Mouse (Mus musculus) heart, postnatal 14 days (tissue): Measurements from ENCODE around the gene Krtap6-2. TPM values are rescaled to one million over a fixed set of nuclear protein-coding genes. Genes with fewer than 3 reads are reported as not detected.

ENCODE experiments used
- DNase-seq, 2 experiments: peaks; one replicate each; pipeline ENCODE4 v3.0.0; 2021 to 2022
- intact Hi-C: fragments of 180-260 bp; cut with DNase I; formaldehyde crosslinking; loops from one replicate; pipeline ENCODE4 v1.15.1; 2025
- long read RNA-seq, 2 experiments: library from polyadenylated mRNA; stranded (forward); transcript quantifications; one replicate each; pipeline ENCODE4 v2.0.0; 2021
- total RNA-seq, 2 experiments: library from RNA; stranded (reverse); gene quantifications; 2 replicates each; pipeline ENCODE4 v1.2.3; 2021

The Krtap6-2 gene
- total RNA-seq: not detected
- long read RNA-seq, experiment 1: 0 reads
- long read RNA-seq, experiment 2: 0 reads

- DNase-seq: no peak
- intact Hi-C loops: no loop called here
Measured at GRCm38 (mm10) chr16:89420011-89420410, at the start of gene Krtap6-2. Krtap6-2 (minus strand) TSS chr16:89420111.

- no peak for DNase-seq
- intact Hi-C loops: no loop called here
Measured at GRCm38 (mm10) chr16:89461189-89461588, 41.3 kb upstream of the Krtap6-2 start.

GRCm38 (mm10) chr16:89429586-89429985 is 9.7 kb upstream of the Krtap6-2 start:
- peak; percentile 1 to 2 for DNase-seq
- intact Hi-C loops: no loop called here

GRCm38 (mm10) chr16:89425310-89425709 is 5.4 kb upstream of the Krtap6-2 start:
- intact Hi-C loops: no loop called here
- DNase-seq: peak in 1 of 2 experiments; percentile 1

GRCm38 (mm10) chr16:89416311-89416710 is 3.6 kb downstream of the Krtap6-2 start:
- DNase-seq: no peak
- intact Hi-C loops: no loop called here

GRCm38 (mm10) chr16:89410345-89411068 is 9.4 kb downstream of the Krtap6-2 start:
- no peak for DNase-seq
- intact Hi-C loops: no loop called here

GRCm38 (mm10) chr16:89403768-89404167 is 16.1 kb downstream of the Krtap6-2 start, which contains the start of gene Krtap21-1:
Krtap21-1 (minus strand) TSS chr16:89403868.
- intact Hi-C loops: no loop called here
- no peak for DNase-seq

GRCm38 (mm10) chr16:89372734-89373461 is 47.0 kb downstream of the Krtap6-2 start:
- no peak for DNase-seq
- intact Hi-C loops: no loop called here

Other genes starting within 250 kb of the Krtap6-2 start
- not detected for gene 1110057P08Rik, start 245.4 kb downstream of the Krtap6-2 start, total RNA-seq
- gene Krtap20-2, start 214.2 kb downstream of the Krtap6-2 start, total RNA-seq: not detected
- gene Krtap21-1, start 16.2 kb downstream of the Krtap6-2 start, total RNA-seq: not detected
- gene Krtap8-1, start 67.8 kb upstream of the Krtap6-2 start, total RNA-seq: not detected
- gene Krtap7-1, start 88.2 kb upstream of the Krtap6-2 start, total RNA-seq: not detected
- not detected for gene Krtap11-1, start 151.1 kb upstream of the Krtap6-2 start, total RNA-seq